Mouse (Mus musculus) macrophage (primary cell): ENCODE measurements around the gene Nans. TPM values are rescaled to one million over a fixed set of nuclear protein-coding genes. Genes with fewer than 3 reads are reported as not detected.

ENCODE experiments used
- polyA plus RNA-seq: library from polyadenylated mRNA; stranded (reverse); fragments of 250-400 nt; gene quantifications from 3 replicates; pipeline ENCODE4 v1.2.4, GENCODE M21; 2018; ENCODE audit warnings: inconsistent platforms

Gene Nans
- polyA plus RNA-seq, 1 experiment from 2014 or later, result 48.9 TPM

Other genes with a start within 250 kb of the Nans start
- not detected in 3 replicates for gene Foxe1, start 145.6 kb upstream of the Nans start, polyA plus RNA-seq
- gene Trmo, start 99.8 kb upstream of the Nans start, polyA plus RNA-seq, result 3.9 to 6.6 TPM (median 5.2 TPM) in 3 replicates
- not detected in 3 replicates for gene Hemgn, start 75.7 kb upstream of the Nans start, polyA plus RNA-seq
- 116 to 339 TPM (median 295 TPM) in 3 replicates for gene Anp32b, start 38.3 kb upstream of the Nans start, polyA plus RNA-seq
- gene Trim14, start 46.9 kb downstream of the Nans start, polyA plus RNA-seq, result 89.8 to 107 TPM (median 90.1 TPM) in 3 replicates
- 34.5 to 36.9 TPM (median 35.4 TPM) in 3 replicates for gene Coro2a, start 113.0 kb downstream of the Nans start, polyA plus RNA-seq
- gene Tbc1d2, start 161.0 kb downstream of the Nans start, polyA plus RNA-seq, result 8.8 to 14.9 TPM (median 9.6 TPM) in 3 replicates